Mouse (Mus musculus) CH12.LX (cell line): ENCODE measurements around the gene Rbl2. TPM values are rescaled to one million over a fixed set of nuclear protein-coding genes. Genes with fewer than 3 reads are reported as not detected.

Source experiments
- DNase-seq: peaks from one replicate; pipeline ENCODE4 v3.0.0-alpha.2; 2013; ENCODE audit errors: extremely low read depth
- H3K27ac ChIP-seq: 2 replicates; pipeline ENCODE4 v1.5.1; 2012; ENCODE audit warnings: low read depth, mild to moderate bottlenecking, control low read depth, moderate library complexity; ENCODE audit not compliant: insufficient read depth
- H3K27me3 ChIP-seq: replicated peaks from 2 replicates; pipeline ENCODE3; 2012; ENCODE audit warnings: inconsistent platforms
- H3K36me3 ChIP-seq, 2 experiments: replicated peaks in 1 of 2; 2 replicates each; pipeline versions ENCODE3 to v1.6.1; 2012; ENCODE audit warnings: inconsistent platforms in 1 of 2, low read length in 1 of 2, mild to moderate bottlenecking in 1 of 2, mixed read lengths in 1 of 2, moderate library complexity in 1 of 2; ENCODE audit not compliant: control insufficient read depth in 1 of 2, insufficient read depth in 1 of 2
- H3K4me1 ChIP-seq, 2 experiments: 2 replicates each; pipeline ENCODE4 v1.6.1; 2012; ENCODE audit warnings: inconsistent platforms in 1 of 2, moderate library complexity in 1 of 2; ENCODE audit not compliant: insufficient read depth in 2 of 2, control insufficient read depth in 1 of 2
- H3K4me2 ChIP-seq: 2 replicates; pipeline ENCODE4 v1.6.1; 2012; ENCODE audit warnings: low read depth, mild to moderate bottlenecking, control low read depth; ENCODE audit not compliant: poor library complexity, insufficient read depth, severe bottlenecking
- H3K4me3 ChIP-seq, 3 experiments: fragments of 150-350 bp in 1 of 3; sonication (generic) in 1 of 3; replicated peaks in 1 of 3; 2 replicates each; pipeline versions ENCODE3 to v1.5.1; 2011 to 2012; ENCODE audit warnings: low read depth in 2 of 3, low read length in 2 of 3, mild to moderate bottlenecking in 2 of 3, moderate library complexity in 2 of 3, control low read depth in 1 of 3, improper control_type of control experiment in 1 of 3, inconsistent platforms in 1 of 3, mixed read lengths in 1 of 3; ENCODE audit not compliant: poor library complexity in 1 of 3
- H3K79me2 ChIP-seq: replicated peaks from 2 replicates; pipeline ENCODE4 v1.6.1; 2012; ENCODE audit warnings: mild to moderate bottlenecking, moderate library complexity; ENCODE audit not compliant: control insufficient read depth, poor library complexity, insufficient read depth, severe bottlenecking; ENCODE audit errors: extremely low read depth
- H3K9ac ChIP-seq: 2 replicates; pipeline ENCODE4 v1.6.1; 2012; ENCODE audit warnings: low read depth, mild to moderate bottlenecking, control low read depth, moderate library complexity; ENCODE audit not compliant: insufficient read depth
- H3K9me3 ChIP-seq: replicated peaks from 2 replicates; pipeline ENCODE3; 2012; ENCODE audit warnings: low read length, inconsistent platforms, mixed read lengths
- BHLHE40 ChIP-seq: IDR thresholded peaks from 2 replicates; pipeline ENCODE4 v1.6.1; 2011; ENCODE audit warnings: mild to moderate bottlenecking, low read depth, low read length, improper control_type of control experiment
- CTCF ChIP-seq, 2 experiments: IDR thresholded peaks in 1 of 2; conservative IDR thresholded peaks in 1 of 2; 2 replicates each; pipeline ENCODE4 v1.5.1; 2011 to 2012; ENCODE audit warnings: low read depth in 2 of 2, low read length in 2 of 2, improper control_type of control experiment in 1 of 2, inconsistent platforms in 1 of 2, mild to moderate bottlenecking in 1 of 2, moderate library complexity in 1 of 2
- EP300 ChIP-seq: IDR thresholded peaks from 2 replicates; pipeline ENCODE4 v1.6.1; 2011; ENCODE audit warnings: low read length, improper control_type of control experiment
- ETS1 ChIP-seq: conservative IDR thresholded peaks from 2 replicates; pipeline ENCODE4 v1.6.1; 2012; ENCODE audit warnings: low read depth, mild to moderate bottlenecking, inconsistent platforms, low read length, improper control_type of control experiment, moderate library complexity
- GABPA ChIP-seq: IDR thresholded peaks from 2 replicates; pipeline ENCODE4 v1.6.1; 2012; ENCODE audit warnings: low read depth, low read length, improper control_type of control experiment, inconsistent platforms; ENCODE audit not compliant: insufficient replicate concordance
- HCFC1 ChIP-seq: IDR thresholded peaks from 2 replicates; pipeline ENCODE4 v1.6.1; 2012; ENCODE audit warnings: low read depth, mild to moderate bottlenecking, inconsistent platforms, low read length, improper control_type of control experiment
- JUN ChIP-seq: IDR thresholded peaks from 2 replicates; pipeline ENCODE4 v1.6.1; 2011; ENCODE audit warnings: low read depth, mild to moderate bottlenecking, low read length, improper control_type of control experiment, moderate library complexity; ENCODE audit not compliant: insufficient read depth
- KAT2A ChIP-seq: IDR thresholded peaks from 2 replicates; pipeline ENCODE4 v1.6.1; 2012; ENCODE audit warnings: low read length, improper control_type of control experiment, inconsistent platforms; ENCODE audit not compliant: insufficient replicate concordance
- MAX ChIP-seq: IDR thresholded peaks from 2 replicates; pipeline ENCODE4 v1.6.1; 2011; ENCODE audit warnings: low read length, improper control_type of control experiment
- MYC ChIP-seq: IDR thresholded peaks from 2 replicates; pipeline ENCODE4 v1.6.1; 2011; ENCODE audit warnings: low read depth, mild to moderate bottlenecking, improper control_type of control experiment, low read length
- PAX5 ChIP-seq: IDR thresholded peaks from 2 replicates; pipeline ENCODE4 v1.6.1; 2012; ENCODE audit warnings: low read length, inconsistent platforms, mixed read lengths
- POLR2A ChIP-seq: IDR thresholded peaks from 2 replicates; pipeline ENCODE4 v1.6.1; 2011; ENCODE audit warnings: low read depth, mild to moderate bottlenecking, improper control_type of control experiment, low read length
- RAD21 ChIP-seq: IDR thresholded peaks from 2 replicates; pipeline ENCODE4 v1.6.1; 2011; ENCODE audit warnings: low read depth, mild to moderate bottlenecking, low read length, improper control_type of control experiment, moderate library complexity
- RCOR1 ChIP-seq: conservative IDR thresholded peaks from 2 replicates; pipeline ENCODE4 v1.6.1; 2012; ENCODE audit warnings: low read depth, mild to moderate bottlenecking, inconsistent platforms, low read length, improper control_type of control experiment
- SMC3 ChIP-seq: IDR thresholded peaks from 2 replicates; pipeline ENCODE4 v1.6.1; 2011; ENCODE audit warnings: low read depth, low read length, improper control_type of control experiment
- TCF12 ChIP-seq: IDR thresholded peaks from 2 replicates; pipeline ENCODE4 v1.6.1; 2014; ENCODE audit warnings: low read depth, mild to moderate bottlenecking, inconsistent platforms, low read length, improper control_type of control experiment
- ZKSCAN1 ChIP-seq: IDR thresholded peaks from 2 replicates; pipeline ENCODE4 v1.6.1; 2012; ENCODE audit warnings: low read depth, inconsistent platforms, low read length, improper control_type of control experiment, borderline replicate concordance
- ZMIZ1 ChIP-seq: IDR thresholded peaks from 2 replicates; pipeline ENCODE4 v1.6.1; 2012; ENCODE audit warnings: low read depth, mild to moderate bottlenecking, inconsistent platforms, low read length, improper control_type of control experiment
- ZNF384 ChIP-seq: IDR thresholded peaks from 2 replicates; pipeline ENCODE4 v1.6.1; 2012; ENCODE audit warnings: low read depth, low read length, improper control_type of control experiment, inconsistent platforms
- dilution Hi-C: fragments of 300-500 bp; cut with MboI; formaldehyde crosslinking; loops from 2 replicates; pipeline ENCODE4 v1.14.3; 2020; ENCODE audit warnings: low sequenced_read_pairs; ENCODE audit not compliant: extremely low pct_unique_long_range_greater_than_20kb, extremely low pct_ligation_motif_present
- in situ Hi-C: fragments of 300-500 bp; cut with MboI; formaldehyde crosslinking; loops from 3 replicates; pipeline ENCODE4 v1.14.3; 2019; ENCODE audit warnings: low sequenced_read_pairs, low pct_ligation_motif_present, low pct_unique_long_range_greater_than_20kb, mixed read lengths
- polyA plus RNA-seq: library from polyadenylated mRNA; unstranded; fragments of >175 nt; gene quantifications from 2 replicates; pipeline ENCODE4 v1.2.1, GENCODE M21; 2012; ENCODE audit warnings: low read depth; ENCODE audit not compliant: insufficient read length
- total RNA-seq, 2 experiments: library from RNA; depleted of rRNA; stranded (reverse); fragments of 300-350 nt in 1 of 2; fragments of >200 nt in 1 of 2; gene quantifications; 2 replicates each; pipeline ENCODE4 v1.2.3; 2012 to 2014

Gene Rbl2
- total and polyA plus RNA-seq, 3 experiments = 19.0 to 21.9 (median 19.2) TPM

GRCm38 (mm10) chr8:91134659-91135058 lies 64.8 kb downstream of the Rbl2 start:
- H3K27me3 ChIP-seq = no peaks in the 10 kb centered on the region
- dilution Hi-C loops = no loop called here
- peak overlapping the region in 1 of 3 experiments; percentile 42 for H3K4me3 ChIP-seq
- H3K79me2 ChIP-seq = no peaks in the 10 kb centered on the region; the same call in 1 of the 2 replicates
- H3K9ac ChIP-seq = no peak overlapping the region
- H3K27ac ChIP-seq = no peak overlapping the region
- DNase-seq = no peak
- H3K4me2 ChIP-seq = no peak overlapping the region
- H3K4me1 ChIP-seq = peaks cover 2 to 15% of the 10 kb centered on the region in 2 experiments; a peak in 2 of 4 replicates
- H3K9me3 ChIP-seq = no peaks in the 10 kb centered on the region
- H3K36me3 ChIP-seq = peaks cover under 1 to 14% of the 10 kb centered on the region in 2 experiments
- TF ChIP-seq RCOR1 (no peak), ZMIZ1 (no peak), RAD21 (no peak), JUN (no peak), KAT2A (no peak), GABPA (no peak), PAX5 (no peak), SMC3 (no peak)
- in situ Hi-C loops = no loop called here

GRCm38 (mm10) chr8:91135308-91136181 lies 65.7 kb downstream of the Rbl2 start:
- no peak overlapping the region for H3K27ac ChIP-seq
- no peak overlapping the region for H3K4me2 ChIP-seq
- TF ChIP-seq ZMIZ1 (no peak), EP300 (no peak), BHLHE40 (no peak), ETS1 (no peak), SMC3 (no peak), RCOR1 (no peak), TCF12 (no peak), CTCF (conservative IDR thresholded peaks at IDR 0.05 in 1 of 2, IDR thresholded peaks at IDR 0.05 in 1 of 2; ENCODE audit: low read depth in 2 of 2, low read length in 2 of 2) (no peak), ZNF384 (no peak), MYC (no peak), POLR2A (no peak), MAX (no peak), ZKSCAN1 (no peak), HCFC1 (no peak), GABPA (no peak)
- H3K79me2 ChIP-seq = no peaks in the 10 kb centered on the region; the same call in 1 of the 2 replicates
- DNase-seq = no peak
- in situ Hi-C loops = no loop called here
- dilution Hi-C loops = no loop called here
- no peaks in the 10 kb centered on the region for H3K27me3 ChIP-seq
- no peaks in the 10 kb centered on the region for H3K9me3 ChIP-seq
- H3K9ac ChIP-seq = no peak overlapping the region
- peaks cover 2 to 15% of the 10 kb centered on the region in 2 experiments; a peak in 2 of 4 replicates for H3K4me1 ChIP-seq
- peaks cover 0 to 10% of the 10 kb centered on the region in 2 experiments for H3K36me3 ChIP-seq
- H3K4me3 ChIP-seq = no peak overlapping the region
